Mouse (Mus musculus) hindlimb bud, embryonic 11.5 days (tissue): ENCODE results near the gene Bdh1.
"Not testable (repeated sequence)": the region's sequence is repeated elsewhere in the genome, so short reads cannot be mapped to it uniquely, and the experiment has no call there.

Experiments
- DNase-seq: peaks from one replicate; pipeline ENCODE4 v3.0.0-alpha.2; 2012; ENCODE audit warnings: low read depth, low spot score; ENCODE audit errors: extremely low spot score

Gene Bdh1

DNA sequence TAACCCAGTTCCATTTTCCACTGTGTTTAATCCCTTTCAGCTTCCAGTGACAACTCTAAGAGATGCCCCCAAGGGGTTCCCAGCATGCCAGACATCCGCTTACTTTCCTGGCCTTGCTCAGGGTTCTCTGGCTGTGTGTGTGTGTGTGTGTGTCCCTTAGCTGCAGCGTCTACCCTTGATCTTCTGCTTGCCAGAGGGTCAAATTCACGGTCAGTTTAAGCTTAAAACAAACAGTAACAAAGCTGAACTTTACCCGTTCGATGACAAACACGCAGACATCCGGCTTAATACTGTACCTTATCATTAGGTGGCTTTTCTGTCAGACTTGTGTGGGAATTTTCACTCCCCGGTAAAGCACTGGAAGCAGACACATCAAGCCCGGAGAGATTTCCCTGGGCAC is at the start of gene Bdh1:
Gene Bdh1 (plus strand): TSS at position 281 of the 400 bp plus-strand sequence.
- no peak for DNase-seq

- DNase-seq: not testable (repeated sequence)
Observed at GRCm38 (mm10) chr16:31372316-31372715, 49.8 kb upstream of the Bdh1 start.

- DNase-seq: not testable (repeated sequence)
Observed at GRCm38 (mm10) chr16:31375877-31376582, 46.0 kb upstream of the Bdh1 start.

DNA sequence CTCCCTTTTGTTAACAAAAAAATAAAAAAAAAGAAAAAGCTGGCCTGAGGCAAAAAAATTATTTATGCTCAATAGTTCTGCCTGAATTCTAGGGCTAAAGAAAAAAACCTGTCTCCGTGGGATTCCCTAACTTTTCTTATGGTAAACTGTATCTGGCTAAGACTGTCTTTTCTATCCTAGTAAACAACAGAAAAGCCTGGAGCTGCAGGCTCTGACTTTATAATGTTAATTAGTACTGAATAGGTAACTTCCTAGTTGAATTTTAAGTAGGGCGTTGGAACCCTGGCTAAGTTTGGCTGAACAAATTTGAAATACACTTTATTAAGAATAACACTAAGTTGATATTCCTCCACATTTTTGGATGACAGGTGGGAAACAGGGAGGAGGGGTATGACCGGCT is 33.8 kb upstream of the Bdh1 start:
- DNase-seq: not testable (repeated sequence)

DNA sequence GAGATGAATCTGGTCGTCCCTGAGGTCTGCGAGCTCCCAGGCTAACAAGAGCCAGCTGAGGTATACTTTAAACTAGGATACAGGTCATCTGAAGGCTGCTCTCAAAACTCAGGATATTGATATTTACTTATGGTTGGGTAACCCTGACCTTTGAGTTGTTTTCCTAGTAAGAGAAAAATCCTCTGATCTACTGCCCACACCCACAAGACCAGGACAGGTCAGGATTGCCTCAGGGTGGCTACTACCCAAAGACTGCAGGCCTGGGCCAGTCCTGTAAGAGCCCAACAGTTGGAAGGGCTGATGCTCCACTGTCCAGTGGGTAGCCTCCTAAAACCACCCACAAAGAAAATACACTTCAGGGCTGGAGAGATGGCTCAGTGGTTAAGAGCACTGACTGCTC is 22.8 kb upstream of the Bdh1 start:
- no peak for DNase-seq

GRCm38 (mm10) chr16:31400908-31401692 is 21.0 kb upstream of the Bdh1 start:
- DNase-seq: no peak

GRCm38 (mm10) chr16:31402096-31402495 is 20.0 kb upstream of the Bdh1 start:
- no peak for DNase-seq

DNA sequence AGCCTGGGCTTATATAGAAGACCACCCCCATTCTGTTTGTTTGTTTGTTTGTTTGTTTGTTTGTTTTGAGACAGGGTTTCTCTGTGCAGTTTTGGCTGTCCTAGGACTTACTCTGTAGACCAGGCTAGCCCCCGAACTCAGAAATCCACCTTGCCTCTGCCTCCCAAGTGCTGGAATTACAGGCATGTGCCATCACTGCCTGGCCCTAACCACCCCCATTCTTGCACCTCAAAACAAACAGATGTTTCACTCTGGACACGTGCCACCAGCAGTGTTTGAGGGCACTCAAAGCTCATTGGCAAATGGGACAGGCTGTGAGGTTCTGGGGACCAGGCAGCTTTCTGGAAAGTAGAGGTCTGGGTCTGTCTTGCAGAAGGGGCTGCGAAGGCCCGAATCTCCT is 18.1 kb upstream of the Bdh1 start:
- no peak for DNase-seq

DNA sequence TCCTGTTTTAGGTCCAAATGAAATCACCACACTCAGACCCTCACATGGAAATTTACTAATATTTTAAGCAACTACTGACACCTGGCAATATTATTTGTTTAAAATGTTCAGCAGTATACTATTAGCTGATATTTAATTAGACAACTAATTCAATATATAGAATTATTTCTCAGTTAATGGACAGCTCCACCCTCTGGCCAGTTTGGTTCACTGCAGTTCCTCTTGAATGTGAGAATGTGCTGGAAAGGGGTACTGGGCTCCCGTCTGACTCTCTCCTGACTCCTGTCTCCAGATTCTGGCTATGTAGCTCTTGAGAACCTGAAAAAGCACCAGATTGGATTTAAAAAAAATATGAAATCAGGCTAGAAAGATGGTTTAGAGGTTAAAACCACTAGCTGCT is 17.0 kb upstream of the Bdh1 start:
- DNase-seq: no peak

- no peak for DNase-seq
Observed at GRCm38 (mm10) chr16:31407872-31408271, 14.2 kb upstream of the Bdh1 start.

DNA sequence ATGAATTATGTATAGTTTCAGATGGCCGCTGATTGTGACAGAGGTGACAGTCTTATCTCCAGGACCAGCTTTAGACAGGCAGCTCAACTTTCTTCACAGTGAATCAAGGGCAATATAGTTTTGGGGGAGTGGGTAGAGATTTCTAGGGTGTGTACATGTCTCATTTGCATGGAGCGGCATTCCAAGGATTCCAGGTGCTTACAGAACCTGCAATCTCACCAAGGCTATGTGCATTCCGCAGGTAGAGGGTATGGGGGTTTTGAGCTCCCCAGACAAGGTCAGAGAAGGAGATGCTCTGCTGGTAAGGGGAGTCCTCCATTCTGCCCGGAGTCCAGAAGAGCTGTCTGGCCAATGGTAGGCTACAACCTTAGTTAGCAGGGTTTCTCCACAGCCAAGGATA is 11.1 kb upstream of the Bdh1 start:
- no peak for DNase-seq

DNA sequence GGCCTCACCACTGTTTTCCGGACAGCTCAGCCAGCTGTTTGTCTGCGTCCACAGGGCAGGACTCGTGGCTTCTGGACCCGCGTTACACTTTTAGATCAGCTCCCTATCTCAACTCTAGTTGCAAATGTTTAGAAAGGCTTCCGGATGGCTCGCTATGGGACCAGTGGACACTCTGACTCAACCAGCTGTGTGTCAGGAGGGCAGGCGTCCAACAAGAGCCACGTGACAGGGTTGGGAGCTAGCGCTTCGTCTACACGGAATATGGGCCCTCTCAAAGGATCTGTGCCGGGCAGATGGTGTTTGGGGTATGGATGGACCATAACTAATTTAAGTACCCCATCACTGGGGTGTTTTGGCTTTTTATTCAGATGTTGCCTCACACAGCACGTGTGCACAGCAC is 9.8 kb upstream of the Bdh1 start:
- no peak for DNase-seq

GRCm38 (mm10) chr16:31413777-31414176 is 8.3 kb upstream of the Bdh1 start:
- no peak for DNase-seq

DNA sequence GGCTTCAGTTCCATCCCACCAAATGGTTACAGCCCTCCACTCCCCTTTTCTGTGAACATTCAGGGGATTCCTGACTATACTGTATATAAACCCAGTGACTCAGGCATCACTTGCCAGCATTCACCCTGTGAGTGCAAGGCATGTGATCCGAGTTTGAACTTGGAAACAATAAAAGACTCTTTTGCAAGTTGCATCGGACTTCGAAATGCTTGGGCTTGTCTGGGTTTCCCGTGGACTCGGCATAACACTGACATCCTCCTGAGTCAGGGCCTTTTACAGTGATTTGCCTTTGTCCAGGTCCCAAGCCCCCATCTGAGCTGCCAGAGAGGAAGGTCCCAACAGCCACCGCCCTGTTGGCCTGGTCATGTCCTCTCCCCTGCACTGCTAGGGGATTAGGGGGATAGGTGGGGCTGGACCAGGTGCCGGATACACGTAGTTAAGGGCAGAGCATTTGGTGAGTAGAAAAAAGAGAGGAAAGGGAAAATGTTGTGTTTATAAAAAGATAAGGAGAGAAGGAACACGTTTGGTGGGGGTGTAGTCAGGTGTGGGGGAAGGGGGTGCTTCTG is 6.1 kb upstream of the Bdh1 start:
- DNase-seq: no peak

DNA sequence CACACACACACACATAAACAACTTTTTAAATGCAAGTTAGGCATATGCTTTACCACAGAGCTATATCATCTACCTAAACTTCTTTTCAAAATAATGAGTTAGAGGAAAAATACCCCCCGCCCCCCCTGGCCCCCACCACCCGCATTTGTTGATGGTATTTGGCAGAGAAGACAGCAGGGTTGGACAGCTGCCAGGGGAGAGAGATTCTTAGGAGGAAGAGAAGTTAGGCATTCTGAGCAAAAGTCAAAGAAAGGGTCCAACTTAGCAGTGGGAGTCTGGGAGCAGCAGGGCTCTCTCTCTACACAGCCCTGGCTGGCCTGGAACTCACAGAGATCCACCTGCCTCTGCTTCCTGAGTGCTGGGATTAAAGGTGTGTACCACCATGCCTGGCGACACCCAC is 3.4 kb upstream of the Bdh1 start:
- no peak for DNase-seq

GRCm38 (mm10) chr16:31419457-31419856 is 2.6 kb upstream of the Bdh1 start:
- DNase-seq: no peak

GRCm38 (mm10) chr16:31422722-31423121 is 642 bp downstream of the Bdh1 start:
- no peak for DNase-seq

DNA sequence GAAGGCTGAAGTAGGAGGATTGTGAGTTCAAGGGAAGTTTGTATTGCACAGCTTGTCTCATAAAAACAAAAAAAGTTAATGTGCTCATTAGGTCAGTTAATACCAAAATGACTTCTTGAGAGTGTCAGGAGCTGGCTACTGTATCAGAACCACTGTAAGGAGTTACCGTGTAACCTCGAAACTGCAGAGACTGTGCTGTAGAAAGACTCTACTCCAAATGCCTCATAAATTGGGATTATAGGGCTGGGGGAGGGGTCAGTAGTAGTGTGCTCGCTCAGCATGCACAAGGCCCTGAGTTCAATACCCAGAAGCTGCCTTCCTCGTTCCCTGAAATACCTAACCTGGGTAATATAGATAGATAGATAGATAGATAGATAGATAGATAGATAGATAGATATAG is 1.3 kb downstream of the Bdh1 start:
- no peak for DNase-seq

GRCm38 (mm10) chr16:31424416-31425187 is 2.5 kb downstream of the Bdh1 start:
- no peak for DNase-seq

DNA sequence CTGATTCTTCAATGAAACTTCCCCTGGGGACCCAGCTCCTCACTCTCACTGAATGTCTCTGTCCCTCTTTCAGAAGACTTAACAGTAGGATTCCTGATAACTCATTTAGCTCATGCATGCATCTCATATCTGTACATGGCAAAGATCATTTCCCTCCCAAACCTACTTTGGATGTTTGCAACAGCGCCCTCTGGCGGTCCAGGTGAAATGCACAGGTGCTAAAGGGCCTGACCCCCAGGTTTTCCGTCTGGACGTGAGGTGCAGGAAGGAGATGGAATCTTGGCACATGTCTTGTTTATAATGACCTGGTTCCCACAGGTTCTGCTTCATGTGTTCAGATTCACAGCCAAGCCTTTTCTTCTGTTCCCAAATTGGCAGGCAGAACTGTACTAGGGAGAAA is 3.4 kb downstream of the Bdh1 start:
- DNase-seq: no peak

GRCm38 (mm10) chr16:31426496-31427126 is 4.5 kb downstream of the Bdh1 start:
- DNase-seq: no peak
